Mouse (Mus musculus): ENCODE measurements around the gene Retreg1. TPM values are rescaled to one million over a fixed set of nuclear protein-coding genes. Genes with fewer than 3 reads are reported as not detected.
A peak's percentile ranks its signal among the peaks of the same experiment; 100 is the strongest.

Gene Retreg1
- 37.8 and 41.5 TPM in 2 replicates for polyA plus RNA-seq (2015; fragmentation: Nextera tagmentation; extraction: Ambion mirVana)

GRCm38 (mm10) chr15:25843086-25843991 lies at the start of gene Retreg1:
Retreg1 (plus strand) TSS chr15:25843180.
- H3K4me3 ChIP-seq (ENCODE audit: low read depth, low read length): peak within 1 kb of the TSS; percentile 63
- peak; percentile 92 for ATAC-seq
- peak within 1 kb of the TSS; percentile 54 for H3K9ac ChIP-seq (ENCODE audit: low read depth, low read length)
- H3K9me3 ChIP-seq (ENCODE audit: control insufficient read depth): no peaks in the 10 kb centered on the region
- H3K27ac ChIP-seq (ENCODE audit: low read depth, low read length): no peak within 1 kb of the TSS; the same call in 1 of the 2 replicates
- H3K4me2 ChIP-seq (replicated peaks; ENCODE audit: low read depth): peak within 1 kb of the TSS; percentile 95
- no peaks in the 10 kb centered on the region for H3K27me3 ChIP-seq (replicated peaks; ENCODE audit: control insufficient read depth, insufficient read depth, low read length)
- WGBS: 2% methylated on average over 58 of the region's 72 CpGs
- H3K36me3 ChIP-seq (ENCODE audit: control insufficient read depth, insufficient read depth): no peaks in the 10 kb centered on the region
- peak; percentile 39; the same call in 1 of the 2 replicates for TF ChIP-seq CTCF (IDR thresholded peaks at IDR 0.05; ENCODE audit: low read depth)
- no peaks in the 10 kb centered on the region for H3K4me1 ChIP-seq (replicated peaks; ENCODE audit: control insufficient read depth, insufficient read depth, low read length)

GRCm38 (mm10) chr15:25794123-25794522 lies 48.9 kb upstream of the Retreg1 start:
- Histone ChIP-seq H3K4me3 (ENCODE audit: low read depth, low read length) (no peak overlapping the region), H3K4me2 (replicated peaks; ENCODE audit: low read depth) (no peak overlapping the region), H3K36me3 (ENCODE audit: control insufficient read depth, insufficient read depth) (peaks cover 72% of the 10 kb centered on the region), H3K9me3 (ENCODE audit: control insufficient read depth) (no peaks in the 10 kb centered on the region), H3K27ac (ENCODE audit: low read depth, low read length) (no peak overlapping the region), H3K9ac (ENCODE audit: low read depth, low read length) (no peak overlapping the region), H3K4me1 (replicated peaks; ENCODE audit: control insufficient read depth, insufficient read depth, low read length) (no peaks in the 10 kb centered on the region), H3K27me3 (replicated peaks; ENCODE audit: control insufficient read depth, insufficient read depth, low read length) (no peaks in the 10 kb centered on the region)
- ATAC-seq: no peak
- no peak for TF ChIP-seq CTCF (IDR thresholded peaks at IDR 0.05; ENCODE audit: low read depth)
- WGBS: 83% methylated on average over 8 of the region's 8 CpGs

GRCm38 (mm10) chr15:25795496-25795895 lies 47.5 kb upstream of the Retreg1 start:
- Histone ChIP-seq H3K9me3 (ENCODE audit: control insufficient read depth) (no peaks in the 10 kb centered on the region), H3K4me3 (ENCODE audit: low read depth, low read length) (no peak overlapping the region), H3K9ac (ENCODE audit: low read depth, low read length) (no peak overlapping the region), H3K27ac (ENCODE audit: low read depth, low read length) (no peak overlapping the region), H3K4me2 (replicated peaks; ENCODE audit: low read depth) (no peak overlapping the region), H3K27me3 (replicated peaks; ENCODE audit: control insufficient read depth, insufficient read depth, low read length) (no peaks in the 10 kb centered on the region), H3K4me1 (replicated peaks; ENCODE audit: control insufficient read depth, insufficient read depth, low read length) (no peaks in the 10 kb centered on the region), H3K36me3 (ENCODE audit: control insufficient read depth, insufficient read depth) (peaks cover 72% of the 10 kb centered on the region)
- no peak for ATAC-seq
- no peak for TF ChIP-seq CTCF (IDR thresholded peaks at IDR 0.05; ENCODE audit: low read depth)
- WGBS: 95% methylated on average over 9 of the region's 9 CpGs

- ATAC-seq: no peak
- H3K4me3 ChIP-seq (ENCODE audit: low read depth, low read length): no peak overlapping the region
- H3K27me3 ChIP-seq (replicated peaks; ENCODE audit: control insufficient read depth, insufficient read depth, low read length): no peaks in the 10 kb centered on the region
- peaks cover 77% of the 10 kb centered on the region for H3K36me3 ChIP-seq (ENCODE audit: control insufficient read depth, insufficient read depth)
- H3K4me1 ChIP-seq (replicated peaks; ENCODE audit: control insufficient read depth, insufficient read depth, low read length): no peaks in the 10 kb centered on the region
- no peak overlapping the region for H3K27ac ChIP-seq (ENCODE audit: low read depth, low read length)
- TF ChIP-seq CTCF (IDR thresholded peaks at IDR 0.05; ENCODE audit: low read depth): peak; percentile 93
- H3K9ac ChIP-seq (ENCODE audit: low read depth, low read length): no peak overlapping the region
- no peak overlapping the region for H3K4me2 ChIP-seq (replicated peaks; ENCODE audit: low read depth)
- H3K9me3 ChIP-seq (ENCODE audit: control insufficient read depth): no peaks in the 10 kb centered on the region
- WGBS: 66% methylated on average over 3 of the region's 3 CpGs
Observed at GRCm38 (mm10) chr15:25796353-25796752, 46.6 kb upstream of the Retreg1 start.

- Histone ChIP-seq H3K9me3 (ENCODE audit: control insufficient read depth) (no peaks in the 10 kb centered on the region), H3K36me3 (ENCODE audit: control insufficient read depth, insufficient read depth) (peaks cover 84% of the 10 kb centered on the region), H3K4me3 (ENCODE audit: low read depth, low read length) (no peak overlapping the region), H3K27ac (ENCODE audit: low read depth, low read length) (no peak overlapping the region), H3K27me3 (replicated peaks; ENCODE audit: control insufficient read depth, insufficient read depth, low read length) (no peaks in the 10 kb centered on the region), H3K4me2 (replicated peaks; ENCODE audit: low read depth) (no peak overlapping the region), H3K4me1 (replicated peaks; ENCODE audit: control insufficient read depth, insufficient read depth, low read length) (no peaks in the 10 kb centered on the region), H3K9ac (ENCODE audit: low read depth, low read length) (no peak overlapping the region)
- no peak for TF ChIP-seq CTCF (IDR thresholded peaks at IDR 0.05; ENCODE audit: low read depth)
- 89% methylated on average over 8 of the region's 8 CpGs for WGBS
- ATAC-seq: no peak
Observed at GRCm38 (mm10) chr15:25797179-25797578, 45.8 kb upstream of the Retreg1 start.

GRCm38 (mm10) chr15:25797888-25798287 lies 45.1 kb upstream of the Retreg1 start:
- no peaks in the 10 kb centered on the region for H3K27me3 ChIP-seq (replicated peaks; ENCODE audit: control insufficient read depth, insufficient read depth, low read length)
- H3K27ac ChIP-seq (ENCODE audit: low read depth, low read length): no peak overlapping the region
- no peaks in the 10 kb centered on the region for H3K9me3 ChIP-seq (ENCODE audit: control insufficient read depth)
- 86% methylated on average over 1 of the region's 1 CpGs for WGBS
- H3K4me2 ChIP-seq (replicated peaks; ENCODE audit: low read depth): no peak overlapping the region
- H3K4me3 ChIP-seq (ENCODE audit: low read depth, low read length): no peak overlapping the region
- no peak for TF ChIP-seq CTCF (IDR thresholded peaks at IDR 0.05; ENCODE audit: low read depth)
- no peaks in the 10 kb centered on the region for H3K4me1 ChIP-seq (replicated peaks; ENCODE audit: control insufficient read depth, insufficient read depth, low read length)
- no peak overlapping the region for H3K9ac ChIP-seq (ENCODE audit: low read depth, low read length)
- H3K36me3 ChIP-seq (ENCODE audit: control insufficient read depth, insufficient read depth): peaks cover 80% of the 10 kb centered on the region
- ATAC-seq: no peak
